Mouse (Mus musculus) lung, adult 2 months (tissue): ENCODE data around the gene Calr3.

ENCODE experiments used
- CTCF ChIP-seq: fragments of 200-500 bp; IDR thresholded peaks from 2 replicates; pipeline ENCODE4 v1.5.1; 2011; ENCODE audit warnings: mild to moderate bottlenecking, low read length, control low read depth; ENCODE audit not compliant: insufficient read depth
- POLR2A ChIP-seq: fragments of 200-500 bp; IDR thresholded peaks from 2 replicates; pipeline ENCODE4 v1.6.1; 2011; ENCODE audit warnings: low read depth, mild to moderate bottlenecking, control low read depth, low read length, borderline replicate concordance; ENCODE audit errors: extremely low read depth

DNA sequence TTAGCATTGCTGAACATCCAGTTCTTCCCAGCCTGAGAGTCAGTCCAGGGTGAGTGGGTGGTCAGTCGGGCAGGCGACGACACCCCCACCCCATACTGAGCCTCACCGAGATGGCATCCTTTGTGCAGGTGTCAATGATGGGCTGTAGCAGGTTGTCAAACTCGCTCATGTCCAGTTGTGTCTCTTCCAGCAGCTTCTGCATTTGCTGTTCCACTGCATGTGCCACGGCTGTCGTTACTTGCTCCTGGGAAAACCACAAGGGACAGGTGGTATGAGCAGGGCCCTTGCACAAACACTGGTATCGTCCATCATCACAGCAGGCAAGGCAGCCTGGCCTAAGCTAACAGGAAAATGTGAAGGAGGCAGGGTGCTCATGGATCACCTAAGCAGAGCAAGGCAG, 26.3 kb upstream of the Calr3 start:
- TF ChIP-seq POLR2A = no peak
- no peak for TF ChIP-seq CTCF
